Mouse (Mus musculus) heart, embryonic 14.5 days (tissue): ENCODE data around the gene Efcab3. TPM values are rescaled to one million over a fixed set of nuclear protein-coding genes. Genes with fewer than 3 reads are reported as not detected.

Experiments used
- ATAC-seq: fragments of 200-750 bp; cut with Nextera tagmentation; 2 replicates; pipeline ENCODE4 v1.8.0; 2017; ENCODE audit warnings: low read depth, moderate TSS enrichment; ENCODE audit not compliant: insufficient number of reproducible peaks, insufficient read depth, low FRiP score
- H3K27ac ChIP-seq, 2 experiments: fragments of 200-500 bp in 1 of 2; fragments of 300-500 bp in 1 of 2; sonication (generic) in 1 of 2; replicated peaks in 1 of 2; 2 replicates each; pipeline ENCODE4 v1.5.1; 2012 to 2014; ENCODE audit warnings: low read depth in 2 of 2, low read length in 2 of 2, control low read depth in 1 of 2, mild to moderate bottlenecking in 1 of 2, mixed read lengths in 1 of 2; ENCODE audit not compliant: control insufficient read depth in 1 of 2, insufficient read depth in 1 of 2
- H3K27me3 ChIP-seq: fragments of 300-500 bp; sonication (generic); 2 replicates; pipeline ENCODE4 v1.6.1; 2014; ENCODE audit warnings: mild to moderate bottlenecking, low read length, control low read depth; ENCODE audit not compliant: control insufficient read depth, insufficient read depth
- H3K36me3 ChIP-seq: fragments of 300-500 bp; sonication (generic); 2 replicates; pipeline ENCODE4 v1.6.1; 2014; ENCODE audit warnings: mild to moderate bottlenecking, control low read depth, low read length, mixed read lengths; ENCODE audit not compliant: control insufficient read depth, insufficient read depth
- H3K4me1 ChIP-seq, 2 experiments: fragments of 200-500 bp in 1 of 2; fragments of 300-500 bp in 1 of 2; sonication (generic) in 1 of 2; 2 replicates each; pipeline ENCODE4 v1.6.1; 2012 to 2014; ENCODE audit warnings: low read length in 2 of 2, control low read depth in 1 of 2, mixed read lengths in 1 of 2; ENCODE audit not compliant: control insufficient read depth in 2 of 2, insufficient read depth in 2 of 2
- H3K4me2 ChIP-seq: fragments of 300-500 bp; sonication (generic); 2 replicates; pipeline ENCODE4 v1.6.1; 2014; ENCODE audit warnings: mild to moderate bottlenecking, low read length
- H3K4me3 ChIP-seq, 2 experiments: fragments of 200-500 bp in 1 of 2; fragments of 300-500 bp in 1 of 2; sonication (generic) in 1 of 2; 2 replicates each; pipeline ENCODE4 v1.5.1; 2012 to 2014; ENCODE audit warnings: low read length in 2 of 2, mild to moderate bottlenecking in 2 of 2, control low read depth in 1 of 2, low read depth in 1 of 2, moderate library complexity in 1 of 2; ENCODE audit not compliant: control insufficient read depth in 1 of 2, insufficient read depth in 1 of 2
- H3K9ac ChIP-seq: fragments of 300-500 bp; sonication (generic); 2 replicates; pipeline ENCODE4 v1.6.1; 2014; ENCODE audit warnings: mild to moderate bottlenecking, low read length
- H3K9me3 ChIP-seq: fragments of 300-500 bp; sonication (generic); 2 replicates; pipeline ENCODE4 v1.6.1; 2016; ENCODE audit warnings: low read length, control low read depth; ENCODE audit not compliant: control insufficient read depth
- WGBS: fragments of 180-500 bp; shearing (Covaris S2); extraction: QIAGEN DNeasy Blood & Tissue Kit; methylation state at CpG from one replicate; pipeline ENCODE4 v1.1.7; 2014; 5-methylcytosine and 5-hydroxymethylcytosine counted together
- polyA plus RNA-seq: library from polyadenylated mRNA; unstranded; fragments of >200 nt; fragmentation: Nextera tagmentation; extraction: Ambion mirVana; gene quantifications from 2 replicates; pipeline ENCODE4 v1.2.1, GENCODE M21; 2014

The Efcab3 gene
- polyA plus RNA-seq, 1 experiment from 2014 or later: not detected

DNA sequence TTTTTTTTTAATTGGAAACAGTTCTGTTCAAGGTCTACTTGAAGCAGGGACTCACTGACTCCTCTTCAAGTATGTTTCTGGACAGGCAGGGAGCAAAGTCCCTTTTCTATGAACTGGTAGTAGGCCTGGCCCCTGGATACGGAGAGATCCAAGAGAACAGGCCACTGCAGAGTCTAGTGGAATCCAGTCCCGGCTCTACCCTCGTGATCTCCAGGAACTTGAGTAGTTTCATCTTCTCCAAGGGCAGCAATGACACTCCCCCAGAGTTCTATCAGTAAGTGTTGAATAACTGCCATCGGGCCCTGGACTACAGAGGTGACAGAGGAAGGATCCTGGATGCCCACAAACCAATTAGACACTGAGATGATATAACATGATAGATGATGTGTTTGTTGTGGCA, 92.5 kb downstream of the Efcab3 start:
- Histone ChIP-seq H3K9me3 (no peaks in the 10 kb centered on the region), H3K9ac (no peak overlapping the region), H3K27me3 (no peaks in the 10 kb centered on the region), H3K36me3 (no peaks in the 10 kb centered on the region), H3K4me2 (no peak overlapping the region), H3K27ac (no peak overlapping the region), H3K4me1 (peaks cover 25 to 28% of the 10 kb centered on the region in 2 experiments), H3K4me3 (no peak overlapping the region)
- no peak for ATAC-seq
- 37% methylated on average over 4 of the region's 4 CpGs for WGBS

DNA sequence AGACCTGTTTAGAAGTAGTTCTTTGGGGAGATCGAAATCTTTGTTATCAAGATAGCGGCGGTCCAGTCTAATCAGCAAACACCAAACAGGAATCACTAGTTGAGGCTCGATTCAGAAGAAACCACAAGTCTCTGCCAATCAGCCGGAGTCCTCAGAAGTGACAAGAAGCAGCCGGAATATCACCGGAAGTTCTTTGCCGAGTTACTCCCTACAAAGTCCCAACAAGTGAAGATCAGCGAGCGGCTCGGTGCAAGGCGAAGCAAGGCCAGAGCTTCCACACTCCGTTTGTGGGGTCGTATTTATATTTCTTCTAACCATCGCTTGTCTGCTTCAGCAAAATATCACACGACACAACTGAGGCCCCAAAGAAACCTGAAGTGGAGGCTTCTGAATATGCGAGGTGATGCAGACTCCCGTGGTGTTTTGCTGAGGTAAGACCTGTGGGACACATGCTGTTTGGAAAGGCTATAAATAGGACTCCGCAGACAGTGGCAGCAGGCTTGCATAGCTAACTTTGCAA, 93.4 kb downstream of the Efcab3 start:
- WGBS: 54% methylated on average over 19 of the region's 19 CpGs
- ATAC-seq: no peak
- Histone ChIP-seq H3K4me3 (peak overlapping the region in 1 of 2 experiments; percentile 12; a peak in 1 of 4 replicates), H3K4me1 (peaks cover 22 to 27% of the 10 kb centered on the region in 2 experiments), H3K4me2 (peak overlapping the region; percentile 47), H3K36me3 (no peaks in the 10 kb centered on the region), H3K27me3 (no peaks in the 10 kb centered on the region), H3K9me3 (no peaks in the 10 kb centered on the region), H3K27ac (peak overlapping the region; percentile 79 to 89), H3K9ac (peak overlapping the region; percentile 49)

DNA sequence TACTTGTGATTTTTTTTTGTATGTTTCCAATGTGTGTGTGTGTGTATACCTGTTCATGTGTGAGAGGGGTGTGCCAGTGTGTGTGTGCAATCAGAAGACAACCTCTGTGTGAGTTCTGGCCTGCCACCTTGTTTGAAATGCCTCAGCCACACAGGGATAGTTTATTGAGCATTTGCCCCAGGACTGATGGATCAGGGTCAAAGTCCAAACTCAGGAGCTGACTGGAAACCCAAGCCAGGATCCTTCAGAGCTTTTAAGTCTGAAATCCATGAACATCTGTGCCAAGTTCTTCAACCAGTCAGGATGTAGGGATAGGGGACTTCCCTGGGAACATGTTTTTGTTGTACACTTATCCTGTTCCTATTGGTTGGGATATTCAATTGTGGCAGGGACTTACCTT, 94.7 kb downstream of the Efcab3 start:
- H3K36me3 ChIP-seq: no peaks in the 10 kb centered on the region
- no peak overlapping the region for H3K27ac ChIP-seq
- no peak for ATAC-seq
- no peak overlapping the region for H3K9ac ChIP-seq
- no peak overlapping the region for H3K4me2 ChIP-seq
- peaks cover 6% of the 10 kb centered on the region for H3K9me3 ChIP-seq
- H3K27me3 ChIP-seq: no peaks in the 10 kb centered on the region
- H3K4me1 ChIP-seq: peaks cover 18 to 21% of the 10 kb centered on the region in 2 experiments
- H3K4me3 ChIP-seq: no peak overlapping the region

DNA sequence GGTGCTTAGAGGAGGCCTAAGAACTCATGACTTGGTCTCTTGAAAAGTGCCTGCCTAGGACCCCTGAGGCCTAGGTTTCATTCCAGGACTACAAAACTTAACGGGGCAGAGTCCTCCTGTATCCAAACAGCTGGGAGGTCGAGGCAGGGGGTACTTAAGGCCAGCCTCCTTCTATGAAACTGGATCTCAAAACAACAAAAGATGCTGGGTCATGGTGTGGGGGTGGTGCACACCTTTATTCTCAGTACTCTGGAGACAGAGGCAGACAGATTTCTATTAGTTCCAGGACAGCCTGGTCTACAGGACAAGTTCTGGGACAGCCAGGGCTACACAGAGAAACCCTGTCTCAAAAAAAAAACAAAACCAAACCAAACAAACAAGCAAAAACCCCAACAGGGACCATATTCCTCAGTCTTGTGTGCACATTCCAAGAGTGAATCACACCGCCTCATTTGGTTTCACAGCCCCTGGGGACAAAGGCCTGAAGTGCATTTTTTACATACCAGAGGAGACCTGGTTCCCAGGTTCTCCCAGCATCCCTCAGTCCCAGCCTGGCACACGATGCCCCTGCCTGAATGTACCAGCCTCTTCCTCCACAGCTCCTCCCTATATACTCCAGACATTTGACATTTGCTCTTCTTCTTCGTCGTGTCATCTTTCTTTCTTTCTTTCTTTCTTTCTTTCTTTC, 96.4 kb downstream of the Efcab3 start:
- Histone ChIP-seq H3K4me3 (no peak overlapping the region), H3K27me3 (no peaks in the 10 kb centered on the region; the same call in 1 of the 2 replicates), H3K9me3 (peaks cover 11% of the 10 kb centered on the region), H3K27ac (no peak overlapping the region), H3K36me3 (no peaks in the 10 kb centered on the region), H3K4me1 (peaks cover 7 to 11% of the 10 kb centered on the region in 2 experiments), H3K9ac (no peak overlapping the region), H3K4me2 (no peak overlapping the region)
- ATAC-seq: no peak
- WGBS: 52% methylated on average over 6 of the region's 6 CpGs

DNA sequence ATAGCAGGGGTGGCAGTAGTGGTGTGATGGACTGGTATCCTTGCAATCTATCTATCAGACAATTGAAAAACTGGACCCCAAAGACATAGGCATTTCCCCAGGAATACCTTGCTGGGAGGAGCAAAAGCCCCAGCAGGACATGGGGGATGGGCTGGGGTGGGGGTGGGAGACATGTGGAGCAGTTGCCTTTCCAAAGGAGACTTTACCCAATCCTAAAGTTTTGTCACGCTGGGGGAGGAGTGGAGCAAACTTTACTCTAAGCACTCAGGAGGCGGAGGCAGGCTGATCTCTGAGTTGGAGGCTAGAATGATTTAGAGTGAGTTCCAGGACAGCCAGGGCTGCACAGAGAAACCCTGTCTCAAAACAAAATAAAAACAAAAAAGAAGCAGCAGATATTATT, 98.0 kb downstream of the Efcab3 start:
- 76% methylated on average over 2 of the region's 2 CpGs for WGBS
- no peak overlapping the region for H3K4me2 ChIP-seq
- H3K27me3 ChIP-seq: peaks cover 3% of the 10 kb centered on the region; the same call in 1 of the 2 replicates
- peaks cover 19% of the 10 kb centered on the region for H3K9me3 ChIP-seq
- H3K9ac ChIP-seq: no peak overlapping the region
- no peaks in the 10 kb centered on the region for H3K36me3 ChIP-seq
- ATAC-seq: no peak
- no peak overlapping the region for H3K4me3 ChIP-seq
- H3K4me1 ChIP-seq: peaks cover 5 to 6% of the 10 kb centered on the region in 2 experiments; a peak in 3 of 4 replicates
- no peak overlapping the region for H3K27ac ChIP-seq

DNA sequence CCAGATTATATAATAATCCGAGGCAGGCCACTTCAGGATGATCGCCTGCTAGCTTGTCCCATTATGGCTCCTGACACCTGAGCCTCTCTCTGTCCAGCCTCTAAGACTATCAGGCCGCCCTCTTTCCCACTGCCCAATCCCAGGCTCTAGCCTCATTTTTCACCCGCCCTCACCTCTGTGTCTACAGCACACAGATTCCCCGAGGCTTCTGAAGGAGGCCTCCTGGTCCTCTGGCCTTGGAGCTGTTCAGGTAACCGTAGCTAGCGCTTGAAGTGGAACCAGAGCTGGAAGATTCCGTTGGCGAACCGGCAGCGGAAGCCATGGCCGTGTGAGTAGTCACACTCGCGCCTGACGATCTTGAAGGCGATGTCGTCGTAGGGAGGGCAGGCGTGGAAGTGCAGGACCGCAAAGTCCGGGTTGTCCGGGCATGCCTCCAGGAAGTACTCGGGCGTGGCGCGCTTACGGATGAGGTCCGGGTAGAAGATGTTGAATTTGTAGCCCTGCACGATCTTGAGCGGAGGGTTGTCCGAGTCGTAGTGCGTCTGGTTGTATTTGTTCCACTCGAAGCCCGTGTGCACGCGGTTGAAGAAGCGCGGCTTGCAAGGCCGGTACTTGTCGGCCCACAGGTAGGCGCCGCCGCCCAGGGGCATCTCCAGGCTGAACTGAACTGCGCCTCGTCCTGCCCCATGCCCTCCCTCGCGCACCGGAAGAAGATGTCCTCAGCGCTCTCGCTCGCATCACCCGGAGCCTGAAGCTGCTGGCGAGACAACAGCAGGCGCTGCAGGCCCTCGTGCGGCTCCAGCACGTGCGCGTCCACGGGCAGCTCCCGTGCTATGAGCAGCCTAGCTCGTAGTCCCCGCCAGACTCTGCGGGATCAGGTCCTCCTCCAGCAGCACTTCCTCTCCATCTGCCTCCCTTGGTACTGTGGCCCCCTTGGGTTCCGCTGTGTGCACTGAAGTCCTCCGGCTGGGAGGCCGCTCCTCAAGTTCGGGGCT, 101.4 kb downstream of the Efcab3 start:
- Histone ChIP-seq H3K4me3 (no peak overlapping the region), H3K4me2 (no peak overlapping the region), H3K4me1 (no peaks in the 10 kb centered on the region), H3K27me3 (peaks cover 3% of the 10 kb centered on the region; the same call in 1 of the 2 replicates), H3K36me3 (no peaks in the 10 kb centered on the region), H3K27ac (no peak overlapping the region), H3K9me3 (peaks cover 19% of the 10 kb centered on the region), H3K9ac (no peak overlapping the region)
- no peak for ATAC-seq
- 70% methylated on average over 69 of the region's 69 CpGs for WGBS

DNA sequence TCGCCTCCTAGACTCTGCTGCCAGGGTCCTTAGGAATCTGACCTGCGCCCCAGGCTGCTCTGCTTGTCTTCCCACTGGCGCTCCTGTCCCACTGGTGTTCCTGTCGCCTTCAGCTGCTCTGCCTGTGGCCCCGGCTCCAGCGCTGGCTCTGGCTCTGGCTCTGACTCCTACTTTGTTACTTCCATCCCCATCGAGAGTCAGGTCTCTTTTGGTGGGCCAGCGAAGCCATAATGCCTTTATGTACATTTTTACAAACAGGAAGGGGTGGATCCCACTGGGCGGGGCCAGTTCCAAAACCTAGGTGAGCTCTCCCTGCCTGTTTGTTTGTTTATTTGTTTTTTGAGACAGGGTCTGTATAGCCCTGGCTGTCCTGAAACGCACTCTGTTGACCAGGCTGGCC, 103.4 kb downstream of the Efcab3 start:
- Histone ChIP-seq H3K36me3 (no peaks in the 10 kb centered on the region), H3K4me1 (no peaks in the 10 kb centered on the region), H3K27ac (no peak overlapping the region), H3K4me3 (no peak overlapping the region), H3K9ac (no peak overlapping the region), H3K27me3 (peaks cover 3% of the 10 kb centered on the region; the same call in 1 of the 2 replicates), H3K9me3 (peaks cover 19% of the 10 kb centered on the region), H3K4me2 (no peak overlapping the region)
- no peak for ATAC-seq
- WGBS: 90% methylated on average over 10 of the region's 10 CpGs
